Mouse (Mus musculus): ENCODE data around the gene Ust.

- TF ChIP-seq CTCF (IDR thresholded peaks at IDR 0.05; ENCODE audit: borderline replicate concordance, insufficient read depth, low read length): no peak
- no peak for TF ChIP-seq POLR2A (IDR thresholded peaks at IDR 0.05; ENCODE audit: low read depth, low read length)
Measured at GRCm38 (mm10) chr10:8363281-8363680, 155.3 kb downstream of the Ust start.
